Mouse (Mus musculus) stomach, postnatal 0 days (tissue): ENCODE results near the gene Ankrd13b.

ENCODE experiments used
- CTCF ChIP-seq: IDR thresholded peaks from 2 replicates; pipeline ENCODE4 v1.5.1; 2016; ENCODE audit warnings: antibody characterized with exemption, low read depth, mild to moderate bottlenecking, moderate library complexity
- EP300 ChIP-seq: optimal IDR thresholded peaks from 2 replicates; pipeline ENCODE3; 2016; ENCODE audit warnings: antibody characterized with exemption

DNA sequence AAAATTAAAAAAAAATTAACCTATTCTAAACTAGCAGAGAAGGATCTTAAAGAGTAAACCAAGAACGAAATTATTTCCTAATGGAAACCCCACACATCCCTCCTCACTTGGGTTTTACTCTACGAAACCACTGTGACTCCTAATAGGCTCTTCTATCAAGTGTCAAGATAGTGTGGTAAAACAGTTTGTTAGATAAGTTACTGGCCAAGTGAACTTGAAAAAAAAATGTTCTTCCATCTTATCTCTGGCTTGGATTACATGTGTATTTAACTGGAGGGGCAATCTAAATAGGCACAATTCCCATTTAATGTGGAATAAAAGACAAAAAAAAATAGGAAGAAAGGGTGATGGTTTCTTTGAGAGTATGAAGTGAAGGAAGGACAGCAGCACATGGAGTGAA lies 41.4 kb upstream of the Ankrd13b start:
- TF ChIP-seq EP300 (no peak), CTCF (no peak)
